Mouse (Mus musculus) E14TG2a.4 (cell line): Measurements from ENCODE around the gene Mansc1.

ENCODE experiments used
- CTCF ChIP-seq: conservative IDR thresholded peaks from 2 replicates; pipeline ENCODE4 v1.5.1; 2014; ENCODE audit warnings: low read length
- POU5F1 ChIP-seq: IDR thresholded peaks from 2 replicates; pipeline ENCODE4 v1.6.1; 2014; ENCODE audit warnings: low read length, borderline replicate concordance

- TF ChIP-seq CTCF (no peak), POU5F1 (no peak)
Measured at GRCm38 (mm10) chr6:134582110-134582509, 50.2 kb downstream of the Mansc1 start.
